Mouse (Mus musculus): Measurements from ENCODE around the gene Rrnad1. TPM values are rescaled to one million over a fixed set of nuclear protein-coding genes. Genes with fewer than 3 reads are reported as not detected.

Gene Rrnad1
- polyA plus RNA-seq, 1 experiment from 2014 or later, result 15.8 TPM

DNA sequence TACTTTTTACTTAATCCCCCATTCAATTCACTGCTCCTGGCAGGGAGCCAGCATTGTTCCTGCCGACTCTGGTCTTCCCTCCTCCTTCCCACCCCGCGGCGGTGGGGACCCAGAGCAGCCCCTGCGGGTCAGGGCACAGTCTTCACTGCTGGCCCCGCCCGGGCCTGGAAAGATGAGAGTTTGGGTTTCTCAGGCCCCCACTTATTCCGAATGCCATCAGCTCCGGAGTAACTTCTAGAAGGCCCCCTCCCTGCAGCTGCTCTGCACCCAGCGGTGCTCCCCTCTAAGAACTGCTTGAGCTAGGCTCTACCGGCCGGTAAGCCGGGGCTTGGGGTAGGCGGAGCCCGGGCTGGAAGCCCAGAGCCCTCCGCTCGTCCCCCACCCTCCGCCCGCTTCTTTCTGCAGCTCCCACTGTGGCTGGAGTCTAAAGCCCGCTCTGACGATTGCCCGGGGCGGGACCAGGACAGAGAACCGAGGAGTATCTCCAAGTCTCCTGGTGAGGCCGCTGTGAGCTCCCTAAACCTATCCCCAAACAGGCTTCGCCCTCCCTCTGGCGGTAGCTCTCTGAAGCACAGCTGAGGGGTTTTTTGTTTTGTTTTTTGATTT, 30.2 kb upstream of the Rrnad1 start:
- peaks cover 15% of the 10 kb centered on the region for H3K4me1 ChIP-seq (replicated peaks)
- H3K27me3 ChIP-seq (replicated peaks), result 0 out of 2 replicates have a peak, but pooled peaks cover 3% of the 10 kb centered on the region
- H3K4me3 ChIP-seq (replicated peaks), result peak overlapping the region; percentile 46
- peak overlapping the region; percentile 84 for H3K4me2 ChIP-seq (replicated peaks)
- under 1% methylated on average over 27 of the region's 27 CpGs for WGBS
- no peaks in the 10 kb centered on the region for H3K9me3 ChIP-seq
- no peaks in the 10 kb centered on the region for H3K36me3 ChIP-seq
- peak overlapping the region; percentile 59 for H3K9ac ChIP-seq
- H3K27ac ChIP-seq, result peak overlapping the region; percentile 89
- peak; percentile 99 for ATAC-seq

DNA sequence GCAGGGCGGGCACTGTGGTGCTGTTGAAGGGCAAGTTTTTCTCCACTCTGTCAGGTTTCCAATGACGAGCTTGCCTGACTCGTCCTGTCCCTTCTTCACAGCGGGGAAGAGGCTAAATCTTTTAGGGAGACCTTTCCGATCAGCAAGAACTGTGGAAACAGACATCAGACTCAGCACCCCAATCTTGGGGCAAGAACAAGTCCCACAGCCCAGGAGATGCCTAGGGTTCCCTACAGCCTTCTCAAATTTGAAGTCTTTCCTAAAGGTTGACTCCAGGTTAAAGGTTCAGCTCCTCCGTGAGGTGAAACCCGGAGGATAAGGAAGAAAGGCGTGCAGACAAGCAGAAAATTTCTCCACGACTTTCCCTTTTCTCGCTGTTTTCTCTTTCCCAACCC, 29.7 kb upstream of the Rrnad1 start:
- Histone ChIP-seq H3K9me3 (no peaks in the 10 kb centered on the region), H3K27me3 (replicated peaks) (0 out of 2 replicates have a peak, but pooled peaks cover 3% of the 10 kb centered on the region), H3K4me1 (replicated peaks) (peaks cover 15% of the 10 kb centered on the region), H3K36me3 (no peaks in the 10 kb centered on the region), H3K4me3 (replicated peaks) (peak overlapping the region; percentile 46), H3K9ac (peak overlapping the region; percentile 59; the same call in 1 of the 2 replicates), H3K4me2 (replicated peaks) (peak overlapping the region; percentile 84), H3K27ac (peak overlapping the region; percentile 89)
- 8% methylated on average over 10 of the region's 10 CpGs for WGBS
- ATAC-seq, result no peak

DNA sequence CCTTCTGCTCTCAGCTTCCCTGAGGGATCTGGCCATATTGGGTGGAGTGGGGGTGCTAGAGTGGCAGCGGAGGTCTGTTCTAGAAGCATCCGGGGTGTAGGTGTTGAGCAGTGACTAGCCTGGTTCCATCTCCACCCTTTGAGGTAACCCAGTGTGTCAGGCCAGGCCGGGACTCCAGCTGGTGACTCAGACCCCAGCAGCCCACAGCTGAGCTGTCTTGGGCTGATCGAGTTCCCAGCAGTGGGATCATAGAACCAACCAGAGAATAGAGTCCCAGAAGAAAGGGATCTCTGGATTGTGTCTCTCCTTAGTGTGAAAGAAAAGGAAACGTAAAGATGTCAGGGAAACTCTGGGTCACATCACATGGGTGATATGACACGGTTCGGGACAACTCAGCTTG, 28.9 kb upstream of the Rrnad1 start:
- WGBS, result 58% methylated on average over 7 of the region's 7 CpGs
- Histone ChIP-seq H3K27me3 (replicated peaks) (0 out of 2 replicates have a peak, but pooled peaks cover 3% of the 10 kb centered on the region), H3K27ac (peak overlapping the region; percentile 89; the same call in 1 of the 2 replicates), H3K4me2 (replicated peaks) (no peak overlapping the region), H3K4me1 (replicated peaks) (peaks cover 15% of the 10 kb centered on the region), H3K4me3 (replicated peaks) (no peak overlapping the region), H3K9ac (no peak overlapping the region), H3K9me3 (no peaks in the 10 kb centered on the region), H3K36me3 (no peaks in the 10 kb centered on the region)
- no peak for ATAC-seq

DNA sequence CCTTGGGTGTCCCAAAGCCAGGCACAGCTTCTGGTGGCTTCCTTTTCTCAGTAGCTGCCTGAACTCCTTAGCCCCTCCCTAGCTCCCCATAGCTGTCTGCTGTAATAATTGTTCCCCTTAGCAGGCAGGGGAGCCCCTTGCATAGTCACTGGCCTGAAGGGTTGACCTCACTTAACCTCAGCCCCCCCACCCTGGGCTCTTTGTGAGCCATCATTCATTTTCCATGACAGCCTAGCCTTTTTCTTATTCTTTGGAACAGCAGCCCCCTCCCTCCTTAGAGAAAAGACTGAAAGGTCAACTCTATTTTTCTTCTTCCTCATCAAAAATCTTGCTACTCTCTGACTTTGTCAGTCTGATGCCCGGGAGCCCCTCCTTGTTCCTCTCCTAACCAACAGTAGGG, 28.4 kb upstream of the Rrnad1 start:
- Histone ChIP-seq H3K27ac (no peak overlapping the region), H3K9me3 (no peaks in the 10 kb centered on the region), H3K4me1 (replicated peaks) (peaks cover 15% of the 10 kb centered on the region), H3K4me2 (replicated peaks) (no peak overlapping the region), H3K9ac (no peak overlapping the region), H3K4me3 (replicated peaks) (no peak overlapping the region), H3K36me3 (no peaks in the 10 kb centered on the region), H3K27me3 (replicated peaks) (0 out of 2 replicates have a peak, but pooled peaks cover 3% of the 10 kb centered on the region)
- ATAC-seq, result no peak
- WGBS, result 33% methylated on average over 1 of the region's 1 CpGs

DNA sequence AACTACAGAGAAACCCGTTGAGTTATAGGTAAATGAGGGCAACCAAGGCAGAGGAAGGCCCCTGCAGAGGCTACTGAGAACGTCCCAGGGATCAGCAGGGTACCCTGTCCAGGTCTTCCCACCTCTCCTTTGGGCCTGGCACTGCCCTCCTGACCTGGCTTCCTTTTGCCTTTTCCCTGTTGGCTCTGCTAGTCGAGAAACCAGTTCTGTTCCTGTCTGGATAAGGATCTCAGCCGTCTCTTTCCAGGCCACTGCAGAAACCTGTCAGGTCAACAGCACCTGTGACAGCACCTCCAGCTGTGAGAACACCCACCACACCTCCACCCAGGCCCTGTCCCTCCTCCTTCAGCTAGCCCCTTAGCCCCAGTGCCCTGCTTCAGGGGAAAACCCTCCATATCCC, 28.0 kb upstream of the Rrnad1 start:
- no peaks in the 10 kb centered on the region for H3K9me3 ChIP-seq
- H3K4me2 ChIP-seq (replicated peaks), result no peak overlapping the region
- H3K4me1 ChIP-seq (replicated peaks), result peaks cover 15% of the 10 kb centered on the region
- no peak overlapping the region for H3K27ac ChIP-seq
- 0 out of 2 replicates have a peak, but pooled peaks cover 3% of the 10 kb centered on the region for H3K27me3 ChIP-seq (replicated peaks)
- H3K36me3 ChIP-seq, result no peaks in the 10 kb centered on the region
- no peak overlapping the region for H3K4me3 ChIP-seq (replicated peaks)
- 26% methylated on average over 4 of the region's 4 CpGs for WGBS
- H3K9ac ChIP-seq, result no peak overlapping the region
- ATAC-seq, result no peak

DNA sequence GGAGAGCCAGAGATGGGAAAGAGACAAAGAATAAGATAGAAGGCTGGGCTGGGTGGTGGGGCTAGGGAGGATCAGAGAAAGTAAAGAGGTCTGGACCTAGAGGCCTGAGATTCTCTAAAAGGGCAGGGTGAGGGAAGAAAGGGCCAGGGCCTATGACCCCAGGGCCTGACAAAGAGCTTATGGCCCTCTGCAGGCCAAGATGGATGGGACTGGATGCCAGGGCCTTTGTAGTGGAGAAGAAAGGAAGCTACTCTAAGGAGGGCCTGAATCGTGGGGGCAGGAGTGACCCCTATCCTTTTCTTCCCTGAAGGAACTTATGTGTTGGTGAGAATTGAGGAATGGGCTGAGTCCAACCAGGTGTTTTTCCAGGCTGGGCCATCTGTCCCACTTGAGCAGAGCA, 27.5 kb upstream of the Rrnad1 start:
- Histone ChIP-seq H3K27me3 (replicated peaks) (0 out of 2 replicates have a peak, but pooled peaks cover 3% of the 10 kb centered on the region), H3K4me2 (replicated peaks) (no peak overlapping the region), H3K4me1 (replicated peaks) (peaks cover 15% of the 10 kb centered on the region), H3K4me3 (replicated peaks) (no peak overlapping the region), H3K9me3 (no peaks in the 10 kb centered on the region), H3K36me3 (no peaks in the 10 kb centered on the region), H3K9ac (no peak overlapping the region), H3K27ac (no peak overlapping the region)
- ATAC-seq, result no peak
- 38% methylated on average over 1 of the region's 1 CpGs for WGBS

DNA sequence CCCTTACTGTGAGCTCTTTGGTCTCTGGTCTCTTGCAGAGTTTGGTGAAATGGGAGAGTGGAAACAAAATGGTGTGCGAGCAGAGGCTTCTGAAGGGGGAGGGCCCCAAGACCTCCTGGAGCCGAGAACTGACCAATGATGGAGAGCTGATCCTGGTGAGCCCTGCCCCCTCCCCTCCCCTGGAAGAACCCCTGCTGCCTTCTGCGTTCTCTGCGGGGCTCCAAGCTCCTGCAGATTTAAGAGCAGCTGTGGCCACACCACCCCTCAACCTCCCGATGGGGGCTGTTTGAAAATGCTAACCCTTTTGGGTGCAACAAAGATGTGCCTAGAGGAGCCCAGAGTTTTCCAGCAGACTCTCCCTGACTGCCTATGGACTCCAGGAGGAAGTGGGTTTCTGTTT, 21.9 kb upstream of the Rrnad1 start:
- H3K27ac ChIP-seq, result peak overlapping the region; percentile 48; the same call in 1 of the 2 replicates
- H3K4me1 ChIP-seq (replicated peaks), result peaks cover 29% of the 10 kb centered on the region
- no peaks in the 10 kb centered on the region for H3K9me3 ChIP-seq
- peak overlapping the region; percentile 41 for H3K9ac ChIP-seq
- peaks cover 35% of the 10 kb centered on the region for H3K27me3 ChIP-seq (replicated peaks)
- ATAC-seq, result peak; percentile 72
- H3K4me3 ChIP-seq (replicated peaks), result peak overlapping the region; percentile 25
- 17% methylated on average over 5 of the region's 5 CpGs for WGBS
- no peaks in the 10 kb centered on the region for H3K36me3 ChIP-seq
- peak overlapping the region; percentile 59 for H3K4me2 ChIP-seq (replicated peaks)

DNA sequence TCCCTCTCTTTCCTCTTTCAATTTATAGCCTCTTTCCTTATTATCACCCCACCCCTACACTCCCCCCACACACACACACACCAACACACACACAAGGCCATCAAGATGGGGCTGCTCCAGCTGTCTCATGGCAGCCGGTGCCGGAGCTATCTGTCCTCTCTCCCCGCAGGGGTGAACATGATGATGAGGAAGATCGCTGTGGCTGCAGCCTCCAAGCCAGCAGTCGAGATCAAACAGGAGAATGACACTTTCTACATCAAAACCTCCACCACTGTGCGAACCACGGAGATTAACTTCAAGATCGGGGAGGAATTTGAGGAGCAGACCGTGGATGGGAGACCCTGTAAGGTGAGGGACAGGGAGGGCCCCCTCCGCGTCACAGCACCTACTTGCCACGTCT, 21.4 kb upstream of the Rrnad1 start:
- Histone ChIP-seq H3K4me3 (replicated peaks) (peak overlapping the region; percentile 25), H3K27me3 (replicated peaks) (peaks cover 36% of the 10 kb centered on the region), H3K4me1 (replicated peaks) (peaks cover 32% of the 10 kb centered on the region), H3K36me3 (no peaks in the 10 kb centered on the region), H3K4me2 (replicated peaks) (peak overlapping the region; percentile 59), H3K9me3 (no peaks in the 10 kb centered on the region), H3K9ac (peak overlapping the region; percentile 41), H3K27ac (peak overlapping the region; percentile 48; the same call in 1 of the 2 replicates)
- ATAC-seq, result no peak
- WGBS, result 24% methylated on average over 12 of the region's 12 CpGs

DNA sequence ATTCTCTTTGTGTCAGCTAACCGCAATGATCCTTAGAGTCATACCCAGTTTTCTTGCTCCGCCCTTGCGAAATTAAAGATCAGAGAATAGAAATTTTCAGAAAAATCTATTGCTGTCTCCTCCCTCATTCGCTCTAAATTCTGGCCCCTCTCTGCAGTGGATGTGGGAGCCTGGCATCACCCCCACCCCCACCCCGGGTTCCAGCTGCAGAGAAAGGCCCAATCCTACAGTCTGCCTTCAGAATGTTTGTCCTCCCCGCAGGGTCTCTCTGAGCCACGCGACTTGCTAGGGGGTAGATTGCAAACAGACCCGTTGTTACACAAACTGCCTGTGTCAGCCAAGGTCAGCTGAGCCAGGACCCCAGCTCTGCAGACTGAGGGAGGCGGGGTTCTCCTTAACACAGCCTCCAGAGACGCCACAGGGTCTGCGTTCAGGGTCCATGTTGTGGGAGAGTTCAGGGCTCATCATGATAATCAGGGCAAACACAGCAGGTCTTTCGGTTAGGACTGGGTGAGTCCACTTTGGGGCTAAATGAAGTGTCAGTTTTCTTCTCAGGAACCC, 19.5 kb upstream of the Rrnad1 start:
- Histone ChIP-seq H3K4me1 (replicated peaks) (peaks cover 36% of the 10 kb centered on the region), H3K9ac (no peak overlapping the region)
- WGBS, result 29% methylated on average over 13 of the region's 13 CpGs

DNA sequence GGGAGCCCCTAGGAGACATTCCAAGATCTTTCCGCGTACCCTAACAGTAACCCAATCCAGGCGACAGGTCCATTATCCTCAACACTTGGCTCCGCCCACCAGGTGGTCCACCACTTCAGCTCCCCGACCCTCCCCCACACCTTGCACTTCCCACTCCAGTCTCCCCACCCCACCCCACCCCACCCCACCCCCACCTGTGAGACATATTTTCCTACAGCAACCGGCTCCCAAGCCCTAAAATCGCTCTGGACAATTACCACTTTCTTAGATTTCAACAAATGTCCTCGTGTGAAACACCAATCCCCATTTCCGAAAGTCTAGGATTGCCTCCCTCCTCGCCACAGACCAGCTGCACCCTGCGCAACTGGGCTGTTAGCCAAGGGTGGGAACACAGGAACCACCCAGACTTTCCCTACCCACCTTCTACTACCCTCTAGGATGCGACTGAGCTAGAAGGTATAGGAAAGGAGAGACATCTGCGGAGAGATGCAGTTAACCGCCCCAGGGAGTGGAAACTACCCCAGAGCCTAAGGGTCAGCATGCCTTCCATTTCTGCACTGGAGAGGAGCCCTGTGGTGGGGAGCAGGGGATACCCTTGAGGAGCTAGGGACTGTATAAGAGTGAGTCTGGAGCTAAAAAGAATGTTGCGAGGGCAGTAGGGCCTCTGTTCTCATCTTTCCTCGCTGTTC, 18.9 kb upstream of the Rrnad1 start:
- Histone ChIP-seq H3K27me3 (replicated peaks) (peaks cover 39% of the 10 kb centered on the region), H3K4me3 (replicated peaks) (no peak overlapping the region), H3K9ac (no peak overlapping the region), H3K27ac (no peak overlapping the region), H3K36me3 (no peaks in the 10 kb centered on the region), H3K4me2 (replicated peaks) (peak overlapping the region; percentile 59), H3K9me3 (no peaks in the 10 kb centered on the region), H3K4me1 (replicated peaks) (peaks cover 36% of the 10 kb centered on the region)
- ATAC-seq, result no peak
- 23% methylated on average over 16 of the region's 16 CpGs for WGBS

More for the DNA sequence above, 19.5 kb upstream of the Rrnad1 start:
- H3K27me3 ChIP-seq (replicated peaks), result peaks cover 39% of the 10 kb centered on the region
- no peak overlapping the region for H3K27ac ChIP-seq
- H3K4me3 ChIP-seq (replicated peaks), result no peak overlapping the region
- H3K36me3 ChIP-seq, result no peaks in the 10 kb centered on the region
- ATAC-seq, result no peak
- H3K9me3 ChIP-seq, result no peaks in the 10 kb centered on the region
- H3K4me2 ChIP-seq (replicated peaks), result 0 out of 2 replicates have a peak overlapping the region, but pooled peaks have one; percentile 24

DNA sequence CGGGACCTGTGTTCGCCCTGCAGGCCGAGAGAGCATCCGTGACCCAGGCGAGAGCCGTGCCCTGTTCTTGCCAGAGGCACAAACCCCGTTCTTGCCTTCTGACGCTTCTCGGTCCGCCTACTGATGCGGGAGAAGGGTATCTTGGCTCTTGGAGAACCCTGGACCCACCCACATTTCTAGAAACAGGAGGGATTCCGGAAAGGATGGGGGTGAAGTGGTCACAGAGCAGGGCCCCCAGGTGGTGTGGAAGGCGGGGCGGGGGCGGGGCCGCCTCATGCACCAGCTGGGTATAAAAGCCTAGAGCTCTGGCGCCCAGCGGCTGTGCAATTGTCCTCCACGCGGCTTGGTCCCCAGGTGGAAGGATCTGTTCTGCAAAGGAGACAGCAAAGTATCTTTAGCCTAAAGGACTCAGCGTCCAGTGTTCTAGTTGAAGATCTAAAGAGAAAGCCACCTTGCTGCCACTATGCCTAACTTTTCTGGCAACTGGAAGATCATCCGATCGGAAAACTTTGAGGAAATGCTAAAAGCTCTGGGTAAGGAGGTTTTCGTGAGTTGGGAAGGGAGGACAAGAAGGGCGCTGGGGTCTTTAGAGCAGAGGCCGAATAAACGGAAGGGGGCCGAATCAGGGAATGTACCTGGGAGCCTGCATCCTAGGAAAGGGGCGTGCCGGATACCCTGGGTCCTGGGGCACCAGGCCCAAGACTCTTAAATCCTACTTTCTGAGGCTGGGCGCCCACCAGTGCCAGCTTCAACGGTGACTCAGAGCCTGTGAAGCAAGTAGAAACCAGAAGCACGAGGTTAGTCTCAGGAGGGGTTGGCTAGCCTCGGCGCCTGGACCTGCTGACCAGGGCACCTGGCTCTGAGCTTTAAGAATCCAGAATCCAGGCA, 18.1 kb upstream of the Rrnad1 start, which contains the start of gene Crabp2:
TSS of gene Crabp2 (plus strand) at position 289 of the 888 bp plus-strand sequence.
- Histone ChIP-seq H3K4me2 (replicated peaks) (peak within 1 kb of the TSS; percentile 59), H3K9ac (peak within 1 kb of the TSS; percentile 22; the same call in 1 of the 2 replicates), H3K4me3 (replicated peaks) (peak within 1 kb of the TSS; percentile 19), H3K4me1 (replicated peaks) (peaks cover 36% of the 10 kb centered on the region), H3K27ac (no peak within 1 kb of the TSS), H3K27me3 (replicated peaks) (peaks cover 39% of the 10 kb centered on the region), H3K9me3 (no peaks in the 10 kb centered on the region), H3K36me3 (no peaks in the 10 kb centered on the region)
- 6% methylated on average over 35 of the region's 35 CpGs for WGBS
- ATAC-seq, result 0 out of 2 replicates have a peak, but pooled peaks have one; percentile 20
